Mouse (Mus musculus) liver, adult 2 months (tissue): ENCODE data around the gene Itih4.

Experiments used
- CTCF ChIP-seq: fragments of 200-500 bp; IDR thresholded peaks from 2 replicates; pipeline ENCODE4 v1.5.1; 2011; ENCODE audit warnings: low read depth, low read length, control low read depth
- POLR2A ChIP-seq: fragments of 200-500 bp; IDR thresholded peaks from 2 replicates; pipeline ENCODE4 v1.6.1; 2011; ENCODE audit warnings: low read length, control low read depth; ENCODE audit not compliant: insufficient read depth; ENCODE audit errors: extremely low read depth

- no peak for TF ChIP-seq CTCF
- no peak for TF ChIP-seq POLR2A
Measured at GRCm38 (mm10) chr14:30856885-30857507, 29.3 kb upstream of the Itih4 start.
